Mouse (Mus musculus): ENCODE measurements around the gene N4bp3. TPM values are rescaled to one million over a fixed set of nuclear protein-coding genes. Genes with fewer than 3 reads are reported as not detected.

The N4bp3 gene
- polyA plus RNA-seq (2015; fragmentation: Illumina TruSeq; extraction: RNeasy Lipid Tissue Mini Kit (QIAGEN cat#74804); ENCODE audit: insufficient read depth, low read depth, low replicate concordance): 1.7 TPM

GRCm38 (mm10) chr11:51650691-51651515 lies at the start of gene N4bp3, which contains the start of gene D930048N14Rik:
Gene N4bp3 (minus strand): TSS chr11:51650842.
Gene D930048N14Rik (plus strand): TSS chr11:51650954.

DNA sequence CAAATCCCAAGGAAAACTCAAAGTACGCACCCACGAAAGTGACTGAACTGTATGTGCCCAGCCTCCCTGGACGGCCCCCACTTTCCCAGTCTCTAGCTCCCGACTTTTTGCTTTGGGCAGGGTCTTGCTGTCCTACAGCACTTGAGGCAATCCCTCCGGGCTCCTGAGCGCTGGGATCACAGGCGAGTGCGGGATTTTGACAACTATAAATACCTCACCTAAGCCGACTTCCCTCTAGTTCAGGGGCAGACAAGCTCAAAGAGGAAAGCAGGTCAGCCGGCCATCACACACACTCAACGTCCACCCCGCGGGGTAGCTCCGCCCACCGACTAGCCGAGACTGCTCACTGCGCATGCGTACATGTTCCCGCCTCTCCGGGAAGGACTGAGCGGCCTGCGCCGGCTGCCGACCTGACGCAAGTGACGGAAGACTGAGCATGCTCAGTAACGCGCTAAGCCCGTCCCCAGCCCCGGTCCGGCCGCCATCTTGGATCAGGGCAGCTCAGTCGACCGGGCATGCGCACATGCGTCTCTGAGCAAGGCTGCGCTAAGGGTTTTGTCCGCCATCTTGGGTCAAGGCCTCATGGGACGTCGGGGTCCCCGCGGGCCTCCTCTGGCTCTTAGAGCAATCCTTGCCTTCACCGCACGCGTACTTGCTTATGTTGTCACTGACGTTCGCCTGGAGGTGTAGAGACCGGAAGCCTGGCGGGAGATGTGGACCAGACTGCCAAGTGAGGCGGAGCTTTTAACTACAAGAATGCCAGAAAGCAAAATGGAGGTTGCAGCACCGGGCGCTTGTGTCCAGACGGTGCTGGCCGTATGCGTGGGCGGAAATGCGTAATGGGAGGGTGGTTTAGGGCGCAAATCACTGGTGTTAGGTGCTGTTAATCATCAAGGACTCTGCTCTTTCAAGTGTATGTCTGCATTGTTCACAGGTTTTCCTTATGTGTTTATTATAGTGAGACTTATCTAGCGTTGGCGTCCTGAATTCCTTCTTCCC lies 38.0 kb upstream of the N4bp3 start, which contains the start of gene 0610009B22Rik:
Gene 0610009B22Rik (minus strand): TSS at position 545 of the 999 bp plus-strand sequence.

DNA sequence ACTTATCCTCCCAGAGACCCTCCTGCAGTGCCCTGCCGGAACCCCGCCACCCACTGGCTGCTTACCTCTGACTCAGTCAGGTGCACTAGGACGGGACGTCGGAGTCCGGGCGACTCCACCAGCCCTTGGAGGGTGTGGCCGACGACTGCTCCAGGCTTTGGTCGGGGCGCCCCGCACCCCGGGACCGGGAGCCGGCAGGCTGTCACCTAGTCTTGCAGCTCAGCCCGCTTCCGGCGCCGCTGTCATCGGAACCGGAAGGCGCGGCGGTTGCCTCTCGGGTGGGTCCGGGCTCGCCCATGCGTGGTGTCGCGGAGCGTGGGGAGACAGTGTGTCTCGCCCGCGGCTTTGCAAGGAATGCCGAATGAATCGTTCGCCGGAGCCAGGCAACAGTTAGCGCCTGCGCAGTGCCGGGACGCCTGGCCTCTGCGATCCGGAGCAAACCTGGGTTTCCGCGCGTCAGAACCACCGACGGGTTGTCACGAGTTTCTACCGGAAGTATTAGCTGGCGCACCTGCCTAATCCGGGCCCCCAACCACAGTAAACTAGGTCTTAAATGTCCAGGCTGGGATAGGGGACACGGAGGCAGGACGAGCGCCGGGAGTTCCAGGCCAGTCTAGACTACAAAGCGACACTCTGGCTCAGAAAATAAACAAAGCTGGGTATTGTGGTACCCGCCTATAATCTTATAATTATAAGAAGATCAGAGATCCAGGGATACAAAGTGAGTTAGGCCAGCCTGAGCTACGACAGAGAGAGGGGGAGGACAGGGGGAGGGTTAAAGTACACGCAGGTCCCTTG lies 14.9 kb downstream of the N4bp3 start, which contains the start of gene Rmnd5b:
Gene Rmnd5b (minus strand): TSS at position 372 of the 798 bp plus-strand sequence.

GRCm38 (mm10) chr11:51619409-51620060 lies 31.1 kb downstream of the N4bp3 start, which contains the start of gene Nhp2:
Gene Nhp2 (plus strand): TSS chr11:51619735.

DNA sequence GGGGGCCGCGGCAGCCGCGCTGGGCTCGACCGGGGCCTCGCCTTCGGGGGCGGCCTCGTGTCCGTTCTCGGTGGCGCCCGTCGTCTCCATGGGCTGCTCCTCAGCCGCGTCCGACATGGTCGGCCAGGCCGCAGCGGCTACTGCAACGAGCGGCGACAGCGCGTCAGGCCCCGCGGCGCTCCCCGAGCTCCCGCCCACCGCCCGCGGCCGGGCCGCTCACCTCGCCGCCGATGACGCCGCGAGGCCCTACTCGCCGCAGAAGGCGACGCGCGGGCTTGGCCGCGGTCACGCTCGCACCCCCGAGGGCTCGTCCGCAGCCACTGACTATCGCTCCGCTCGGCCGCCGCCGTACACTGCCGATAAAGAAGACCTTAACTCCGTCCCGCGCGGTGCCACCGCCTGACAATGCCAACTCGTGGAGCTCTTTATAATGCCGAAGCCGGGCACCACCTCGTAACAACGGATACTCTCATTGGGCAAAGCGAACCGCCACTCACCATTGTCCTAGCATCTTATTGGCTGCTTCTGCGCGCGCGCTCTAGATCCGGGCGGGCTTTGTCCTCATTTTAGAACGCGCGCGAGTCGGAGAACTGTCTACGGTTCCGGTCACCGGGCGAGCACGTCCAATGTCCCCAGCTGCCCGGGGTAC lies 44.1 kb downstream of the N4bp3 start, which contains the start of gene Hnrnpab:
Gene Hnrnpab (minus strand): TSS at position 401 of the 649 bp plus-strand sequence.

Other genes with a start within 250 kb of the N4bp3 start
- gene Phykpl, start 66.1 kb downstream of the N4bp3 start, polyA plus RNA-seq (2015; fragmentation: Illumina TruSeq; extraction: RNeasy Lipid Tissue Mini Kit (QIAGEN cat#74804); ENCODE audit: insufficient read depth, low read depth, low replicate concordance): 3.4 TPM
- 31.3 TPM for gene Hnrnpab, start 44.0 kb downstream of the N4bp3 start, polyA plus RNA-seq (2015; fragmentation: Illumina TruSeq; extraction: RNeasy Lipid Tissue Mini Kit (QIAGEN cat#74804); ENCODE audit: insufficient read depth, low read depth, low replicate concordance)
- 18.4 TPM for gene Nhp2, start 31.1 kb downstream of the N4bp3 start, polyA plus RNA-seq (2015; fragmentation: Illumina TruSeq; extraction: RNeasy Lipid Tissue Mini Kit (QIAGEN cat#74804); ENCODE audit: insufficient read depth, low read depth, low replicate concordance)
- 10.1 TPM for gene Rmnd5b, start 14.9 kb downstream of the N4bp3 start, polyA plus RNA-seq (2015; fragmentation: Illumina TruSeq; extraction: RNeasy Lipid Tissue Mini Kit (QIAGEN cat#74804); ENCODE audit: insufficient read depth, low read depth, low replicate concordance)
- gene D930048N14Rik, start 112 bp upstream of the N4bp3 start, polyA plus RNA-seq (2015; fragmentation: Illumina TruSeq; extraction: RNeasy Lipid Tissue Mini Kit (QIAGEN cat#74804); ENCODE audit: insufficient read depth, low read depth, low replicate concordance): 1.5 TPM
- 10.3 TPM for gene 0610009B22Rik, start 38.0 kb upstream of the N4bp3 start, polyA plus RNA-seq (2015; fragmentation: Illumina TruSeq; extraction: RNeasy Lipid Tissue Mini Kit (QIAGEN cat#74804); ENCODE audit: insufficient read depth, low read depth, low replicate concordance)
- 3.4 TPM for gene Sec24a, start 112.8 kb upstream of the N4bp3 start, polyA plus RNA-seq (2015; fragmentation: Illumina TruSeq; extraction: RNeasy Lipid Tissue Mini Kit (QIAGEN cat#74804); ENCODE audit: insufficient read depth, low read depth, low replicate concordance)
- gene Sar1b, start 112.8 kb upstream of the N4bp3 start, polyA plus RNA-seq (2015; fragmentation: Illumina TruSeq; extraction: RNeasy Lipid Tissue Mini Kit (QIAGEN cat#74804); ENCODE audit: insufficient read depth, low read depth, low replicate concordance): 9.3 TPM
- gene Jade2, start 206.8 kb upstream of the N4bp3 start, polyA plus RNA-seq (2015; fragmentation: Illumina TruSeq; extraction: RNeasy Lipid Tissue Mini Kit (QIAGEN cat#74804); ENCODE audit: insufficient read depth, low read depth, low replicate concordance): 4.3 TPM

Measured in pancreas, adult 10 weeks (tissue).